Mouse (Mus musculus) kidney, adult 9 months (tissue): ENCODE data around the gene Nr2f1.
A peak's percentile ranks its signal among the peaks of the same experiment; 100 is the strongest.
"Not testable (repeated sequence)": the region's sequence is repeated elsewhere in the genome, so short reads cannot be mapped to it uniquely, and the experiment has no call there.

Experiments used
- DNase-seq: peaks from one replicate; pipeline ENCODE4 v3.0.0; 2022

Gene Nr2f1

GRCm38 (mm10) chr13:78199642-78200160, at the start of gene Nr2f1:
Gene Nr2f1, minus strand, starts transcription at chr13:78199757.
- no peak for DNase-seq

GRCm38 (mm10) chr13:78221680-78222079, 22.1 kb upstream of the Nr2f1 start:
- DNase-seq: no peak

GRCm38 (mm10) chr13:78220238-78220637, 20.7 kb upstream of the Nr2f1 start:
- not testable (repeated sequence) for DNase-seq

- DNase-seq: no peak
Measured at GRCm38 (mm10) chr13:78215223-78215622, 15.7 kb upstream of the Nr2f1 start.

- no peak for DNase-seq
Measured at GRCm38 (mm10) chr13:78213155-78213554, 13.6 kb upstream of the Nr2f1 start.

GRCm38 (mm10) chr13:78212111-78212510, 12.6 kb upstream of the Nr2f1 start:
- no peak for DNase-seq

GRCm38 (mm10) chr13:78211231-78212010, 11.9 kb upstream of the Nr2f1 start:
- no peak for DNase-seq

GRCm38 (mm10) chr13:78210748-78211089, 11.2 kb upstream of the Nr2f1 start:
- DNase-seq: no peak

GRCm38 (mm10) chr13:78210029-78210747, 10.6 kb upstream of the Nr2f1 start:
- no peak for DNase-seq

GRCm38 (mm10) chr13:78209611-78210028, 10.1 kb upstream of the Nr2f1 start:
- no peak for DNase-seq

- no peak for DNase-seq
Measured at GRCm38 (mm10) chr13:78208689-78209410, 9.3 kb upstream of the Nr2f1 start.

- no peak for DNase-seq
Measured at GRCm38 (mm10) chr13:78207796-78208645, 8.5 kb upstream of the Nr2f1 start.

GRCm38 (mm10) chr13:78206891-78207430, 7.4 kb upstream of the Nr2f1 start:
- no peak for DNase-seq

- DNase-seq: no peak
Measured at GRCm38 (mm10) chr13:78205426-78205825, 5.9 kb upstream of the Nr2f1 start.

- DNase-seq: no peak
Measured at GRCm38 (mm10) chr13:78203348-78204061, 3.9 kb upstream of the Nr2f1 start.

GRCm38 (mm10) chr13:78202574-78203347, 3.2 kb upstream of the Nr2f1 start:
- no peak for DNase-seq

- no peak for DNase-seq
Measured at GRCm38 (mm10) chr13:78201871-78202565, 2.5 kb upstream of the Nr2f1 start.

- DNase-seq: peak; percentile 76
Measured at GRCm38 (mm10) chr13:78200991-78201870, 1.7 kb upstream of the Nr2f1 start.

- DNase-seq: no peak
Measured at GRCm38 (mm10) chr13:78200407-78200806, 850 bp upstream of the Nr2f1 start.
